Comparison of ENCODE assay signal across 29 mouse cellular contexts in the genomic region with DNA sequence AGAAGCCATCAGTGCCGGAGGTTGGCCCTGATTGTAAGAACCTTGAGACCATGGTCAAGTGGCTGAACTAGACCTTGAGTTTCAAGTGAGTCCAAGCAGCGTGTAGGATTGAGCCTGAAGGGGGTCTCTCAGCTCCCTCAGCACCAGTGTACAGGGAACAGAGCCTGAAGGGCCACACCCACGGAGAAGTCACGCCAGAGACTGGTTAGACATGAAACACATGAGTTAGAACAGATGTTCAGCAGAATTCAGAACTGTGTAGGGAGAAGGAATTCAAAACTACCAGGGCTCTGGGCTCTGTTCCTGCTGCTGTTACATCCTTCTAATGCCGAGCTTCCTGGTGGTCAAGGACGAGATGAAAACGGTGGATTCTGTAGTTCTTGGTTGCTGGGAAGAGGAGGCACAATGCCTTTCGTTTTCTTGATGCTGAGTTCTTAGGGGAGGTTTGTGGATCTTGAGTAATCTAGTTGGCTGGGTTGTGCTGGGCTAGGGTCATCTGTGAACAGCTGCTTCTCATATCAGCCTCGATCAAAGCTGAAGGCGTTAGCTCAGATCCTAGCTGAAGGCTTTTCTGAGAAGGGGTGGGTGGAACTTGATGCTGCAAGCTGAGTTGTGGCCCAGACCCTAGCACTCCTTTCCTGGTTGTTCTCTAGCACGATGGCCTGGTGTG. TPM values are rescaled to one million over a fixed set of nuclear protein-coding genes. Genes with fewer than 3 reads are reported as not detected.
DNase-seq lines count a peak whose midpoint lies in the region; ATAC-seq and TF ChIP-seq lines count a peak whose summit lies in the region.
"Had no signal": no experiment of that assay in that cellular context is flagged by ENCODE, and none has a peak within 500 bp of the region (broad histone marks: within the 10 kb centered on the region; RNA-seq: fewer than 3 reads in every experiment).

A gene (plus strand): TSS at position 620 of the 670 bp plus-strand sequence.

- no peak within 1 kb of the TSS for H3K9ac ChIP-seq in stomach, postnatal 0 days (ENCODE audit: low read length)
- H3K9ac ChIP-seq: forebrain, embryonic 12.5 days; heart, embryonic 13.5 days; hindbrain, embryonic 14.5 days; liver, embryonic 15.5 days had no signal

- H3K9me3 ChIP-seq in stomach, postnatal 0 days (ENCODE audit: control insufficient read depth, low read length), result no peaks in the 10 kb centered on the region
- H3K9me3 ChIP-seq: forebrain, embryonic 12.5 days; heart, embryonic 13.5 days; liver, embryonic 15.5 days; midbrain, embryonic 10.5 days had no signal

- DNase-seq in kidney, postnatal 10 days, result peak; percentile 33
- no peak for DNase-seq in kidney, adult 8-10 months
- peak; percentile 40 for DNase-seq in urinary bladder, postnatal 14 days (ENCODE audit: low spot score)
- no peak for DNase-seq in urinary bladder, postnatal 10 days (ENCODE audit: low spot score)
- no peak for DNase-seq in stomach, postnatal 0 days (ENCODE audit: low spot score)
- no peak for DNase-seq in adrenal gland, adult 18-20 months (ENCODE audit: low spot score in 2 of 2)
- DNase-seq: adrenal gland, postnatal 14 days; cerebellum, adult 9-10 months; kidney, adult 2 months; kidney, postnatal 25 days; layer of hippocampus, postnatal 36 days; liver had no signal

- no peak for TF ChIP-seq CTCF in stomach, postnatal 0 days (IDR thresholded peaks at IDR 0.05; ENCODE audit: low read depth)

- ATAC-seq in hematopoietic stem cell, adult 5-6 weeks (replicated peaks in 1 of 2; ENCODE audit: insufficient read depth in 1 of 2, low FRiP score in 2 of 2, low TSS enrichment in 1 of 2, low read depth in 1 of 2, poor library complexity in 2 of 2, severe bottlenecking in 2 of 2), result no peak
- ATAC-seq in stomach, postnatal 0 days (ENCODE audit: low FRiP score, low TSS enrichment), result peak; percentile 15; the same call in 1 of the 2 replicates
- ATAC-seq in megakaryocyte progenitor cell, adult 5-6 weeks (replicated peaks; ENCODE audit: poor library complexity), result no peak
- ATAC-seq: midbrain, embryonic 16.5 days had no signal

- H3K27ac ChIP-seq in stomach, postnatal 0 days (replicated peaks), result no peak within 1 kb of the TSS; the same call in 1 of the 2 replicates
- H3K27ac ChIP-seq: forebrain, embryonic 12.5 days; heart, embryonic 13.5 days; hindbrain, embryonic 14.5 days; liver, embryonic 15.5 days; macrophage; midbrain, embryonic 10.5 days had no signal

- no peaks in the 10 kb centered on the region for H3K27me3 ChIP-seq in stomach, postnatal 0 days (ENCODE audit: control insufficient read depth, insufficient read depth, low read length)
- H3K27me3 ChIP-seq: heart, embryonic 13.5 days; liver, embryonic 15.5 days had no signal

- H3K4me1 ChIP-seq in stomach, postnatal 0 days (replicated peaks; ENCODE audit: control insufficient read depth, insufficient read depth), result no peaks in the 10 kb centered on the region

- peaks cover 13% of the 10 kb centered on the region for H3K36me3 ChIP-seq in stomach, postnatal 0 days (ENCODE audit: control insufficient read depth, insufficient read depth, low read length)
- H3K36me3 ChIP-seq: forebrain, embryonic 12.5 days; midbrain, embryonic 10.5 days had no signal

- no peak within 1 kb of the TSS for H3K4me2 ChIP-seq in stomach, postnatal 0 days (replicated peaks; ENCODE audit: low read depth)
- H3K4me2 ChIP-seq: forebrain, embryonic 12.5 days; heart, embryonic 13.5 days; hindbrain, embryonic 14.5 days; liver, embryonic 15.5 days had no signal

- H3K4me3 ChIP-seq in stomach, postnatal 0 days (ENCODE audit: low read depth, low read length), result no peak within 1 kb of the TSS
- H3K4me3 ChIP-seq: erythroblast, embryonic 14.5 days; forebrain, embryonic 12.5 days; heart, embryonic 13.5 days; liver, embryonic 15.5 days; midbrain, embryonic 10.5 days had no signal

- 53% methylated on average over 11 of the region's 11 CpGs for WGBS in stomach, postnatal 0 days

- TF ChIP-seq EP300 in stomach, postnatal 0 days (optimal IDR thresholded peaks at IDR 0.05), result no peak

RNA-seq across cellular contexts. Expression of the gene that starts here (rescaled TPM):
- total RNA-seq in hematopoietic stem cell, adult 5-6 weeks (2017), result 12.1 and 21.0 TPM in 2 replicates
- 0.24 TPM in 1 of 2 replicates, not detected in the other for polyA plus RNA-seq in stomach, postnatal 0 days (2015; fragmentation: Nextera tagmentation; extraction: Ambion mirVana)
- 1 to 10 TPM in 1 of 2 experiments, not detected in 1; 3.4 TPM for total RNA-seq in adrenal gland, adult 18-20 months (2021)
- not detected in 2 replicates for total RNA-seq in megakaryocyte progenitor cell, adult 5-6 weeks (2015)
- total RNA-seq in megakaryocyte progenitor cell, adult 5-6 weeks (2017), result not detected in 2 replicates
- total RNA-seq: adrenal gland, postnatal 14 days; heart, postnatal 25 days; left cerebral cortex, postnatal 14 days; MEL had no signal
- polyA plus RNA-seq: C2C12; erythroblast, embryonic 14.5 days; forebrain, embryonic 12.5 days; heart, embryonic 13.5 days; hindbrain, embryonic 14.5 days; kidney, adult 2 months; liver, embryonic 15.5 days; macrophage; neural tube, embryonic 14.5 days; thymus, postnatal 0 days; urinary bladder, adult 2 months had no signal

Comparison
In these comparisons a context has a peak if more than half of its experiments do, and no peak if none do; other contexts are left out.
1. DNase-seq: peak in kidney, postnatal 10 days (single experiment) and urinary bladder, postnatal 14 days (single experiment); none in kidney, adult 8-10 months (0 of 2), urinary bladder, postnatal 10 days (single experiment), stomach, postnatal 0 days (single experiment) and adrenal gland, adult 18-20 months (0 of 2).
2. Peak in ATAC-seq in stomach, postnatal 0 days; RNA of the gene not detected or under 1 TPM.